Mouse (Mus musculus) testis, adult 2 months (tissue): Measurements from ENCODE around the gene Itih3.

Source experiments
- CTCF ChIP-seq: fragments of 200-500 bp; IDR thresholded peaks from 2 replicates; pipeline ENCODE4 v1.5.1; 2012; ENCODE audit warnings: low read depth, mild to moderate bottlenecking, inconsistent platforms, low read length, moderate library complexity; ENCODE audit not compliant: control insufficient read depth, insufficient read depth, insufficient replicate concordance
- POLR2A ChIP-seq: fragments of 200-500 bp; IDR thresholded peaks from 2 replicates; pipeline ENCODE4 v1.6.1; 2012; ENCODE audit warnings: low read depth, mild to moderate bottlenecking, inconsistent platforms, low read length, moderate library complexity; ENCODE audit not compliant: control insufficient read depth

DNA sequence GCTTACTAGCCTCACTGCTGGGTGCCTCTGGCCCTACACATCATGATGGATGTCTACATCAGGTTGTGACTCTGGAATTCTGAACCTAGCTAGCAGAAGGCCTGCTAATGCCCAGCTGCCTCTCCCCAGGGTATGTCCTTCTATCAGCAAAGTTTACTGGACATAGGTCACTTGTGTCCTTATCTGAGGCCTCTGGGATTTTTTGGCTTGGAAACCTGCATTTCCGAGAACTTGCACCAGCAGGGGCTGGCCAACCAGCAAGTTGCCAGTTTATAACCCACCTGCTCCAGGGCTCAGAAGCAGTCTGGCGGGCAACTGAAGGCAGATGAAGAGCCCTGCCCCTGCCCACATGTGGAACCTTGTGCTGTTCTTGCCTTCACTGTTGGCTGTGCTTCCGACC is 37.4 kb downstream of the Itih3 start, which contains the start of gene Itih4:
- TF ChIP-seq POLR2A (no peak), CTCF (no peak)
